Mouse (Mus musculus) kidney, embryonic 16.5 days (tissue): ENCODE results near the gene Ralgds. TPM values are rescaled to one million over a fixed set of nuclear protein-coding genes. Genes with fewer than 3 reads are reported as not detected.
"Not testable (repeated sequence)": the region's sequence is repeated elsewhere in the genome, so short reads cannot be mapped to it uniquely, and the experiment has no call there.

Experiments
- ATAC-seq: fragments of 200-750 bp; cut with Nextera tagmentation; 2 replicates; pipeline ENCODE4 v1.8.0; 2017; ENCODE audit warnings: moderate TSS enrichment; ENCODE audit not compliant: low FRiP score, low TSS enrichment
- H3K27ac ChIP-seq: fragments of 300-500 bp; sonication (generic); 2 replicates; pipeline ENCODE4 v1.5.1; 2014; ENCODE audit warnings: low read length
- H3K27me3 ChIP-seq: fragments of 300-500 bp; sonication (generic); 2 replicates; pipeline ENCODE4 v1.6.1; 2014; ENCODE audit warnings: low read length, control low read depth, mixed read lengths; ENCODE audit not compliant: insufficient read depth
- H3K36me3 ChIP-seq: fragments of 300-500 bp; sonication (generic); 2 replicates; pipeline ENCODE4 v1.6.1; 2014; ENCODE audit warnings: low read length, control low read depth, mixed read lengths; ENCODE audit not compliant: insufficient read depth
- H3K4me1 ChIP-seq: fragments of 300-500 bp; sonication (generic); 2 replicates; pipeline ENCODE4 v1.6.1; 2014; ENCODE audit warnings: low read length, control low read depth, mixed read lengths; ENCODE audit not compliant: insufficient read depth
- H3K4me2 ChIP-seq: fragments of 300-500 bp; sonication (generic); replicated peaks from 2 replicates; pipeline ENCODE4 v1.6.1; 2014; ENCODE audit warnings: low read depth, low read length
- H3K4me3 ChIP-seq: fragments of 300-500 bp; sonication (generic); 2 replicates; pipeline ENCODE4 v1.5.1; 2014; ENCODE audit warnings: mild to moderate bottlenecking, low read length
- H3K9ac ChIP-seq: fragments of 300-500 bp; sonication (generic); replicated peaks from 2 replicates; pipeline ENCODE4 v1.6.1; 2014; ENCODE audit warnings: low read length
- H3K9me3 ChIP-seq: fragments of 300-500 bp; sonication (generic); 2 replicates; pipeline ENCODE4 v1.6.1; 2016; ENCODE audit warnings: low read length, control low read depth
- WGBS: fragments of 180-500 bp; shearing (Covaris S2); extraction: QIAGEN DNeasy Blood & Tissue Kit; methylation state at CpG from one replicate; pipeline ENCODE4 v1.1.7; 2014; 5-methylcytosine and 5-hydroxymethylcytosine counted together
- polyA plus RNA-seq: library from polyadenylated mRNA; unstranded; fragments of >200 nt; fragmentation: Nextera tagmentation; extraction: Ambion mirVana; gene quantifications from 2 replicates; pipeline ENCODE4 v1.2.1, GENCODE M21; 2015

Gene Ralgds
- polyA plus RNA-seq: 24.7 and 28.7 TPM in 2 replicates

DNA sequence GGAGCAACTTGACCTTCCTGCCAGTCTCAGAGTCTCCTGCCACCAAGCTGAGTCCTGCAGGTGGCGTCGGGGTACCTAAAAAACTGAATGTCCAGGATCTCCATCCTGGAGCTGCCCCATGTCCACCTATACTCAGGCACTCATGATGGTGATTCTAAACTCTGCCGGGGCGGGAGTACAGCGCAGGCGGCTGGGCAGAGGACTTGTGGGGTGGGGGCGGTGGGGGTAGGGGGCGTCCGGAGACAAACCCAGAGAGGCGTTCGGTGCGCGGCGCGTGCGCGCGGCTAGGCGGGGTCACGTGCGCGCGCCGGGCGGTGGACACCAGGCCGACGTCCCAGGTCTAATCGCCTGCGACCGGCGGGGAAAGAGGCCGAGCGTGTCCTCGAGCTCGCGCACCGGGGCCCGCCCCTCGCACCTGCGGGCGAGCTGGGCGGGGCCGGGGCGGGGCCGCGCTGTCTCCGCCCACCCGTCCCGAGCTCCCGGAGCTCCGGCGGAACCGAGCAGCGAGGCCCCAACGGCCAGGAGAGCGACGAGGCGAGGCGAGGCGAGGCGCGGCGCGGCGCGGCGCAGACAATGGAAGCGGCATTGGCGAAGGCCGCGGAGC lies at the start of gene Ralgds:
Gene Ralgds (plus strand): TSS at position 328 of the 604 bp plus-strand sequence.
- Histone ChIP-seq H3K36me3 (no peaks in the 10 kb centered on the region), H3K27me3 (no peaks in the 10 kb centered on the region), H3K4me1 (peaks cover 19% of the 10 kb centered on the region), H3K27ac (peak within 1 kb of the TSS; percentile 72), H3K4me3 (peak within 1 kb of the TSS; percentile 71), H3K4me2 (peak within 1 kb of the TSS; percentile 96), H3K9ac (peak within 1 kb of the TSS; percentile 94), H3K9me3 (no peaks in the 10 kb centered on the region)
- ATAC-seq: peak; percentile 81
- WGBS: under 1% methylated on average over 54 of the region's 71 CpGs

DNA sequence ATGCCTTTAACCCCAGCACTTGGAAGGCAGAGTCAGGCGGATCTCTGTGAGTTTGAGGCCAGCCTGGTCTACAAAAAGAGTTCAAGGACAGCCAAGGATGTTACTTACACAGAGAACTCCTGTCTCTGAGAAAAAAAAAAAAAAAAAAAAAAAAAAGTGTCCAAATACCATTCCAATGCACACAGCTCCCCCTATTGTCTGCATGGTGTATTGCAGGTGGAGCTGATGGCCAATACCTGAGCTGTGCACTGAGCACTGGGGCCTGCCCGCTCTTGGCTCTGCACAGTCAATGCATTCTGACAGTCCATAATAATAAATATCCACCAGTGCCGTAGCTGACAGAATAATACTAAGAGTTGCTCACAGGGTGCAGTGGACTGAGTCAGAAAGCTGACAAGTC lies 49.0 kb upstream of the Ralgds start:
- H3K4me2 ChIP-seq: no peak overlapping the region
- peaks cover 2% of the 10 kb centered on the region for H3K36me3 ChIP-seq
- H3K4me3 ChIP-seq: no peak overlapping the region
- H3K4me1 ChIP-seq: peaks cover 9% of the 10 kb centered on the region
- H3K27me3 ChIP-seq: no peaks in the 10 kb centered on the region
- no peaks in the 10 kb centered on the region for H3K9me3 ChIP-seq
- WGBS: 49% methylated on average over 3 of the region's 3 CpGs
- no peak overlapping the region for H3K27ac ChIP-seq
- ATAC-seq: no peak
- no peak overlapping the region for H3K9ac ChIP-seq

DNA sequence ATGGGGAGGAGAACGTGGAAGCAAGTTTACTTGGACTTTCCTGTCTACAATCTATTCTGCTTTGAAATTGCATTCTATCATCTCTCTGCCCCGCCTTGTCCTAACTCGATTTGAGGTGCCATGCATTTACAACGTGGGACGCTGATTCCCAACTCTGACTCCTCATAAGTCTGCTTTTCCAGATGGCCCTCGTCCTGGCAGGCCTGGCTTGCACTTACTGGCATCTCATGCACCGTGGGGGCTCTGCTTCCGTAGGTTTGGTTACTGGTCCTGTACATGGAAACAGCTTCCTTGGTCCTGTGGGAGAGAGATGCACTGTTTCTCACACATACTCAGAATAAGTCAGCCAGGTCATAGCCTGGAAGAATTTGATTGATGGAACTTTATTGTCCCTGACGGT lies 48.0 kb upstream of the Ralgds start:
- ATAC-seq: no peak
- H3K9me3 ChIP-seq: no peaks in the 10 kb centered on the region
- WGBS: 79% methylated on average over 9 of the region's 9 CpGs
- peaks cover 12% of the 10 kb centered on the region for H3K4me1 ChIP-seq
- peaks cover 12% of the 10 kb centered on the region for H3K36me3 ChIP-seq
- H3K27ac ChIP-seq: no peak overlapping the region
- H3K4me3 ChIP-seq: no peak overlapping the region
- no peak overlapping the region for H3K4me2 ChIP-seq
- H3K9ac ChIP-seq: no peak overlapping the region
- H3K27me3 ChIP-seq: no peaks in the 10 kb centered on the region

DNA sequence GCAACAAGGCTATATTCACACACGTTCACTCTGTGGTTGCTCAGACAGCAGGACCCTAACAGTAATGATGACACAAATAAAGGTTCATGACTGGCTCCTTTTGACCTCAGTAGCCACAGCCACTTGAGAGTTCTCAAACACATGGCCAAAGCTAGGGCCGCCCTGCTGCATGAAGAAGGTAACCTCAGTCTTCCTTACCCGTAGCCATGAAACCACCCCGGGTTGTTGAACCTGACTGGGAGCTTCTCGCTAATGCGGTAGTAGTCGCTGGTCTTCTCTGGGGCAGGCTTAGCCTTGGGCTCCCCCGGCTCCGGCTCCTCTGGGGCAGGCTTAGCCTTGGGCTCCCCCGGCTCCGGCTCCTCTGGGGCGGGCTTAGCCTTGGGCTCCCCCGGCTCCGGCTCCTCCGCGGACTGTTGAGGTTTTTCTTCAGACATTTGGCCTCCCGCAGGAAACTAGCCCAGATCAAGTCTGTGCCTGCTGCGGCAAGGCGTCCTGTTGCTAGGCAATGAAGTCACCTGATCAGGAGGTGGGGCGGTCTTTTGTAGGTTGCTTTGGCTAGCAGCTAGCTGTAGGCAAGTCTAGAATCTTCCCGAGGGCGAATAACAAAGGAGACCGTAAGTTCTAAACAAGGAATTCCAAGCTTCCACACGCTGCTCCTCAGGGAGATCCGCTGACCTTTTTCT lies 46.9 kb upstream of the Ralgds start, which contains the start of gene 1700007K13Rik:
Gene 1700007K13Rik (minus strand): TSS at position 497 of the 683 bp plus-strand sequence.
- ATAC-seq: peak; percentile 64
- WGBS: 6% methylated on average over 25 of the region's 25 CpGs
- Histone ChIP-seq H3K27me3 (no peaks in the 10 kb centered on the region), H3K4me3 (peak within 1 kb of the TSS; percentile 22), H3K4me1 (peaks cover 12% of the 10 kb centered on the region), H3K4me2 (peak within 1 kb of the TSS; percentile 48), H3K9me3 (no peaks in the 10 kb centered on the region), H3K9ac (peak within 1 kb of the TSS; percentile 57; the same call in 1 of the 2 replicates), H3K36me3 (peaks cover 23% of the 10 kb centered on the region), H3K27ac (no peak within 1 kb of the TSS)

DNA sequence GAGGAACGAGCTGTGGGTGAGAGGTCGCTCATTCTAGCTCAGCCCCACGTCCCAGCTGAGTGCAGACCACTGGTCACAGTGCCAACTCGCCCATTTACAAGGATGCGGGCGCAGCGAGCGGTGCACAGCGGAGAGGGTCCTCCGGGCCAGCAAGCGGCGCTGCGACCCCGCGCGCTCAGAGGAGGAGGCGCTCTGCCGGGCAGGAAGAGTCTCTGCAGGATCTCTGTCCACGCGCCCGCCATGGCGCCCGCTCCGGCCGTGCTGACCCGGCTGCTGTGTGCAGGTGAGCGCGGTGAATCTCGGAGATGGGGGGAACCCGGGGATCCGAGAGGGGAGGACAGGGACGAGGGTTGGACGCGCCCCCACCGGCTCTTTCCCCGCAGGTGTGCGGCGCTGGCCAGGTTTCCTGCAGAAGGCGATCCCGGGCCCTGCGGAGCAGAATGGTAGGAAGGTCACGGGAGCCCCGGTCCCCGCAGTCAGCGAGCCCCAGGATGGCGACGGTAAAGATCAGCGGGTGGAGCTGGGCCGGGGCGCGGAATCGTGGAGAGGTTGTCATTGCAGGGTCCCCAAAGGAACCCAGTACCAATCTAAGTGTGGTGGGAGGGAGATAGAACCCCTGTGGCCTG lies 45.0 kb upstream of the Ralgds start, which contains the start of gene Mrps2:
Gene Mrps2 (plus strand): TSS at position 207 of the 626 bp plus-strand sequence.
- peak within 1 kb of the TSS; percentile 94 for H3K4me3 ChIP-seq
- peak within 1 kb of the TSS; percentile 95 for H3K9ac ChIP-seq
- peaks cover 4% of the 10 kb centered on the region for H3K9me3 ChIP-seq
- H3K36me3 ChIP-seq: peaks cover 38% of the 10 kb centered on the region
- peak; percentile 94 for ATAC-seq
- no peaks in the 10 kb centered on the region for H3K27me3 ChIP-seq
- H3K27ac ChIP-seq: peak within 1 kb of the TSS; percentile 17; the same call in 1 of the 2 replicates
- WGBS: under 1% methylated on average over 52 of the region's 52 CpGs
- peak within 1 kb of the TSS; percentile 90 for H3K4me2 ChIP-seq
- H3K4me1 ChIP-seq: peaks cover 12% of the 10 kb centered on the region

DNA sequence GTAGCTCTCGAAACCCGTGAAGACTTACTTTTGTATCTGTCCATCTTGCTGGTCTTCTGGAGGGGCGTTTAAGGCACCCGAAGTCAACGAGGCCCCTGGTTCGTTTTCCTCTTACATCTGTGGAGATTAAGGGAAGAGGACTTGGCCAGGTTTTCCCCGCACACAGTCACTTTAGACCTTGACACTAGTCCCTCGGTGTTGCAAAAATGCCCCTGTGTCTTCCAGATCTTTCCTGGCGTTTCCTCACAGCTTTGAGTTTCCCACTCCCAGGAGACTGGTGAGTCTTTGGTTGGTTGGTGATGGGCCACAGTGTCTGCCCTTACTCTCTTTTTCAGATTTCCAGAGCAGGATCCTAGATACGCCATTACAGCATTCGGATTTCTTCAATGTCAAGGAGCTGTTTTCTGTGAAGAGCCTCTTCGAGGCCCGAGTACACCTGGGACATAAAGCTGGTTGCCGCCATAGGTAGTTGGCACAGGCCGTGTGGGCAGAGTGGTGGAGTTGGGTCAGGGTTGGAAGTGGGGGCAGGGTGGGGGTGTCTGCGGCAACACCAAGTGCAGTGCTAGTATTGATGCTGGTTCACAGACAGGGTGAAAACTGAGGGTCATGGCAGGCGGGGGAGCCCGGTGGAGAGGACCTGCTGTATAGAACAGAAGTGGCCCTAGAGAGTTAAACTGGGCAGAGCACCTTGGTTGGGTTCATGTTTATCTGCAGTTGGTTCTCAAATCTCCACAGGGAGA lies 44.3 kb upstream of the Ralgds start:
- peaks cover 6% of the 10 kb centered on the region for H3K9me3 ChIP-seq
- H3K27ac ChIP-seq: no peak overlapping the region
- H3K4me2 ChIP-seq: peak overlapping the region; percentile 90
- peak overlapping the region; percentile 95 for H3K9ac ChIP-seq
- no peaks in the 10 kb centered on the region for H3K27me3 ChIP-seq
- H3K4me1 ChIP-seq: peaks cover 12% of the 10 kb centered on the region
- WGBS: 55% methylated on average over 18 of the region's 18 CpGs
- H3K36me3 ChIP-seq: peaks cover 40% of the 10 kb centered on the region
- peak overlapping the region; percentile 94 for H3K4me3 ChIP-seq
- no peak for ATAC-seq

DNA sequence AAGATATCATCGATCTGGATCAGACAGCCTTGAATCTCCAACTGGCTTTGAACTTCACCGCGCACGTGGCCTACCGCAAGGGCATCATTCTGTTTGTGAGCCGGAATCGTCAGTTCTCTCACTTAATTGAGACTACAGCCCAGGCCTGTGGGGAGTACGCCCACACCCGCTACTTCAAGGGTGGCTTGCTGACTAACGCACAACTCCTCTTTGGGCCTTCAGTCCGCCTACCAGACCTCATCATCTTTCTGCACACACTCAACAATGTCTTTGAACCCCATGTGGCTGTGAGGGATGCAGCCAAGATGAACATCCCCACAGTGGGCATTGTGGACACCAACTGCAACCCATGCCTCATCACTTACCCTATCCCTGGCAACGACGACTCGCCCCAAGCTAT lies 43.5 kb upstream of the Ralgds start:
- no peak overlapping the region for H3K4me2 ChIP-seq

DNA sequence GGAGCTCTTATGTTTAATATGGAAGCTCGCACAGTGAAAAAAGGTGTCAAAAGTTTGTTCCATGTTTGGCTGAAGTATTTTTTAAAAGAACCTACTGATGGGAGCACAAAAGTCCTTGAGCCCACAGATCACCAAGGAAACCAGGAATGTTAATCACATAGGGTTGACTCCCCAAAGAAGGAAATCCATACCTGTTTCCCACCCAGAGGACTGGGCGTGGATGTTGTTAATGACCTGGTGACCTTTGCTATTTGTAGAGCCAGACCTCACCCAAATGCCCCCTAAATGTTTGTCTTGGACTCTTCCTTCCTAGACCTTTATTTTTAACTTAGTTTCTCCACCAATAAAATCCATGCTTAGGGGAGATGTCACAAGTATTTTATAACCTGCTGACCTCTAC lies 42.3 kb upstream of the Ralgds start:
- Histone ChIP-seq H3K4me2 (no peak overlapping the region), H3K27ac (no peak overlapping the region), H3K4me1 (peaks cover 12% of the 10 kb centered on the region), H3K36me3 (peaks cover 40% of the 10 kb centered on the region), H3K9ac (no peak overlapping the region), H3K4me3 (no peak overlapping the region), H3K9me3 (peaks cover 6% of the 10 kb centered on the region), H3K27me3 (no peaks in the 10 kb centered on the region)
- 95% methylated on average over 2 of the region's 2 CpGs for WGBS
- no peak for ATAC-seq

More for the DNA sequence above, 43.5 kb upstream of the Ralgds start:
- WGBS: 98% methylated on average over 14 of the region's 14 CpGs
- H3K36me3 ChIP-seq: peaks cover 40% of the 10 kb centered on the region
- no peak overlapping the region for H3K4me3 ChIP-seq
- H3K9me3 ChIP-seq: peaks cover 6% of the 10 kb centered on the region
- H3K9ac ChIP-seq: no peak overlapping the region
- H3K27ac ChIP-seq: no peak overlapping the region
- no peaks in the 10 kb centered on the region for H3K27me3 ChIP-seq
- ATAC-seq: no peak
- peaks cover 12% of the 10 kb centered on the region for H3K4me1 ChIP-seq

DNA sequence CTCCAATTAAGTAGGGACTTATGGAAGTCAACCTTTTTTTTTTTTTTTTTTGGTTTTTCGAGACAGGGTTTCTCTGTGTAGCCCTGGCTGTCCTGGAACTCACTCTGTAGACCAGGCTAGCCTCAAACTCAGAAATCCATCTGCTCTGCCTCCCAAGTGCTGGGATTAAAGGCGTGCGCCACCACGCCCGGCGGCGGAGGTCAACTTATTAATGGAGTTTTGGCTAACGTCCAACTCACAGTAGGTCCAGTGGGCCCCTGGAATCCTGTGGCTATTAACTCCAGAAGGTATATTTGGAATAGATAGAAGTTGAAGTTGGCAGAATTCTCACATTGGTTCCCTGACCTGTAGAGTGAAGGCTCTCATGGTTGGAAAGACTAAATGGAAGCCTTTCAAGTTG lies 40.9 kb upstream of the Ralgds start:
- H3K4me2 ChIP-seq, H3K9me3 ChIP-seq, H3K4me1 ChIP-seq, H3K4me3 ChIP-seq, ATAC-seq, H3K27me3 ChIP-seq, H3K9ac ChIP-seq, H3K27ac ChIP-seq: not testable (repeated sequence)
- H3K36me3 ChIP-seq: peaks cover 40% of the 10 kb centered on the region
- WGBS: 96% methylated on average over 8 of the region's 8 CpGs
